Mouse (Mus musculus) spleen, adult 12 weeks (tissue): Measurements from ENCODE around the gene Hoxb4.

Experiments used
- DNase-seq: peaks from one replicate; pipeline ENCODE4 v3.0.0; 2022; ENCODE audit warnings: low spot score

The Hoxb4 gene

DNA sequence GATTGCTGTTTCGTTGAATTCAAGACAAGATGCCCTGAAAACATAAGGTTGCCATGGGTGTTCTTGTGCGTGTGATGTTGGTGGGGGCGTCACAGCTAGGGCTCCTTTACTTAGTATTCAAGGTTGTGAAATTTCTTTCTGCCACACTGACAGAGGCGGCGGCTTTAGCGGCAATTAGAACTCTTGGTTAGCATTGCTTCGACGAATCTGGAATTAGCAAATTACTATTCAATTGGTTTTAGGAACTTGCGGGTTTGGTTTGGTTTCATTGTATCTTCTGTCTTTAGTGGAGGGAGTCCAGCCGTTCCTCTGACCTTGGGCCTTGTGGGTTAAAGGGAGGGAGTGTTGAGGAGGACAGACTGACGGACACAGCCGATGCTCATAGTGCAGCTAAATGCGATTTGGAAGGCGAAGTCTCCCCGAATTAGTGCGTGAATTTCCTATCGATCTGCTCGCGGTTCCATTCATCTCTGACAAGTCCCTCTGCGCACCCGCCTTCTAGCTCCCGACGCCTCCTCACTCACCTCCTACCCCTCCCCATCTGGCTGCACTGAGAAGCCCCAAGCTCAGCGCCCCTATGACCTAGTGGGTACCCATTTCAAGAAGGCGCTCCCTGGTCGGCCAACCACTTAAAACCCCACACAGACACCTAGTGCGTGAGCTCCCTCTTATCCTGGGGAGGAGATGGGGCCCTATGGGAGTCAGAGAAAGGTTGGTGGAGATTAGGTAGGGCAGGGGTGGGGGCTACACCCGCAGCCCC lies at the start of gene Hoxb4:
TSS of gene Hoxb4 (plus strand) at position 660 of the 760 bp plus-strand sequence.
- no peak for DNase-seq

GRCm38 (mm10) chr11:96269869-96270268 lies 48.2 kb upstream of the Hoxb4 start:
- no peak for DNase-seq

- no peak for DNase-seq
These were observed 47.0 kb upstream of the Hoxb4 start, which contains the start of gene Hoxb9 for GRCm38 (mm10) chr11:96270996-96271540. Gene Hoxb9 (plus strand): TSS chr11:96271457.

DNA sequence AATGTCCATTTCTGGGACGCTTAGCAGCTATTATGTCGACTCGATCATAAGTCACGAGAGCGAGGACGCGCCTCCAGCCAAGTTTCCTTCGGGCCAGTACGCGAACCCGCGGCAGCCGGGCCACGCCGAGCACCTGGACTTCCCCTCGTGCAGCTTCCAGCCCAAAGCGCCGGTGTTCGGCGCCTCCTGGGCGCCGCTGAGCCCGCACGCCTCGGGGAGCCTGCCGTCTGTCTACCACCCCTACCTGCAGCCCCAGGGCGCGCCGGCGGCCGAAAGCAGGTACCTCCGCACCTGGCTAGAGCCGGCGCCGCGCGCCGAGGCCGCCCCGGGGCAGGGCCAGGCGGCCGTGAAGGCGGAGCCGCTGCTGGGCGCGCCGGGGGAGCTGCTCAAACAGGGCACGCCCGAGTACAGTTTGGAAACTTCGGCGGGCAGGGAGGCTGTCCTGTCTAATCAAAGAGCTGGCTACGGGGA lies 46.5 kb upstream of the Hoxb4 start:
- no peak for DNase-seq

DNA sequence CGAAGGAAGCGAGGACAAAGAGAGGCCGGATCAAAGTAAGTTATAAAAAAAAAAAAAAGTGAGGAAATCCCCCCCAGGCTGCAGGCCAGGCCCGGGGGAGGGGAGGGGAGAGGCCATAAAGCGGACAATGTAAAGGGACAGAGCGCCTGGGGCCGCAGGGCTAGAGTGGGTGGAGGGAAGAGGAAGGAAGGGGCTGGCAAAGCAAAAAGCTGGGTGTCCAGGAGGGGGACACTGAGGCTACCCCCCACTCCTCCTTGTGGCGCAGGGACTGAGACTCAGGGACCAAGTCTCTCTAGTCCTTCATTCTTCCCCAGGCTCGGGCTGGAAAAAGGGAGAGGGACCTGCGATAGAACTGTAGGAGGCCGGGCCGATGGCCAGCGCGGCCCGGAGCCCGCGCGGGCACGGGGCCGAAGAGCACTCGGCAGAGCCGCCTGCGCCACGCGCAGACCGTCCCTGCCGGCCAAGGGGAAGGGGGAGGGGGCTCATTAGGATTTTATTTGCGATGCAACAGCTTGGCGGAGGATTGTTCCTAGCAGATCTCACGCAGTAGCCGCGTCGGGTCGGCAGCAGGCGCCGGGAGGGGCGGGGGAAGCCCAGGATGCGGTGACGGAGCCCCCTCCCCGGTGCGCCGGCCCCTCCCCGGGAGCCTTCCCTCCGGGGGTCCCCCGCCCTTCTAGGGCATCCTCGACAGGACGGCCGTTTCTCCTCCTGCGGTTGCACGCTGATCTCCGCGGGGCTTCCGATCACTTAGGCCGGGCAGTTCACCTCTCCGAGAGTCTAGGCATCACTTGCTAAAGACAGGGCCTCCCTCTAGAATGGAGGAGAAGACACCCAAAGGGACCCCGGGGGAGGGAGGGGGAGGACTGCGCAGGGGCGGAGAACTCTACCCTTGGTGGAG lies 45.8 kb upstream of the Hoxb4 start:
- DNase-seq: no peak

DNA sequence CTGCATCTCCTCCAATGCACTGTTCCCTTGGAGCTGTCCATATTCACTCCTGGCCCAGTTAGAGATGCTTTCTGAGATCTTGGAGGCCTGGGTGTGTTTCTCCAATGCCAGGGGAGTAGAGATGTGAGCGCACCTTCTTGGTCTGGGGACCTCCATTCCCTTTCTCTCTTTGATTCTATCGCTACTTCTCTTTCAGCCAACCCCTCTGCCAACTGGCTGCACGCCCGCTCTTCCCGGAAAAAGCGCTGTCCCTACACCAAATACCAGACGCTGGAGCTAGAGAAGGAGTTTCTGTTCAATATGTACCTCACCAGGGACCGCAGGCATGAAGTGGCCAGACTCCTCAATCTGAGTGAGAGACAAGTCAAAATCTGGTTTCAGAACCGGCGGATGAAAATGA lies 43.6 kb upstream of the Hoxb4 start:
- no peak for DNase-seq

DNA sequence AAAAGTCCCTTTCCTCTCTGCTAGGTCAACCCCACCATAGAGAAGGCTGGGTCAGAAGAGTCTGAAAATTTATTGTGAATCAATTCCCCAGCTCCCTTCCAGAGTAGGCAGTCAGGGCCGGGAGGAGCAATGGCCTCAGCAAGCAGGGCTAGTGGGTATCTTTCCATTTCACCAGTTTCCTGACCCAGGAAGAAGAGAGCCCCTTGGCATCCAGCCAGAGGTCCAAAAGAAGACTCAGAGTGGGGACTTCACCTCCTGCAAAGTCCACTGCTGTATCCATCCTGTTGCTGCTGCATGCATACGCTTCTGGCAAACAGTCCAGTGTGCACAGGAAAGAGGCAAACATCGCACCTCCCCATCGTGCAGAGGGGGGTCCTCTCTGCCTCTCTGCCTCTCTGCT lies 42.2 kb upstream of the Hoxb4 start:
- DNase-seq: no peak

GRCm38 (mm10) chr11:96277151-96278044 lies 40.7 kb upstream of the Hoxb4 start:
- no peak for DNase-seq

- DNase-seq: no peak
These were observed 39.7 kb upstream of the Hoxb4 start for GRCm38 (mm10) chr11:96278324-96278723.

DNA sequence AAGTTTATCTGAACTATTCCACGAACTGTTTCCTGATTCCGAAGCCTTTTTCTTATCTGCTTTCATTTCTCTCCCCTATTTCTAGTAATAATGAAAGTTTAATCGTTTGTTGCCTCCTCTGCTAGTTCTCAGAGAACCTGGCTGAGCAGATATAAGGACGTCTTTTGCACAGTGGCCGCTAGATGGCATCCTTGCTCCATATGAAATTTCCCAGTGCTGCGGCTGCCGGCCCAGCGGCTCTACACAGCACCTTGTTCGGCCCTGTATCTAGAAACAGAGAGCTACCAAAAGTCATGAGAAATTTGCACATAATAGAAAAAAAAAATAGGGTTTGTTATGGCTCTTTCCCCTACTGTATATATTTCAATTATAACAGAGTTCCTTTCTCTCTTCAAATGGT lies 39.3 kb upstream of the Hoxb4 start:
- peak; percentile 45 for DNase-seq

DNA sequence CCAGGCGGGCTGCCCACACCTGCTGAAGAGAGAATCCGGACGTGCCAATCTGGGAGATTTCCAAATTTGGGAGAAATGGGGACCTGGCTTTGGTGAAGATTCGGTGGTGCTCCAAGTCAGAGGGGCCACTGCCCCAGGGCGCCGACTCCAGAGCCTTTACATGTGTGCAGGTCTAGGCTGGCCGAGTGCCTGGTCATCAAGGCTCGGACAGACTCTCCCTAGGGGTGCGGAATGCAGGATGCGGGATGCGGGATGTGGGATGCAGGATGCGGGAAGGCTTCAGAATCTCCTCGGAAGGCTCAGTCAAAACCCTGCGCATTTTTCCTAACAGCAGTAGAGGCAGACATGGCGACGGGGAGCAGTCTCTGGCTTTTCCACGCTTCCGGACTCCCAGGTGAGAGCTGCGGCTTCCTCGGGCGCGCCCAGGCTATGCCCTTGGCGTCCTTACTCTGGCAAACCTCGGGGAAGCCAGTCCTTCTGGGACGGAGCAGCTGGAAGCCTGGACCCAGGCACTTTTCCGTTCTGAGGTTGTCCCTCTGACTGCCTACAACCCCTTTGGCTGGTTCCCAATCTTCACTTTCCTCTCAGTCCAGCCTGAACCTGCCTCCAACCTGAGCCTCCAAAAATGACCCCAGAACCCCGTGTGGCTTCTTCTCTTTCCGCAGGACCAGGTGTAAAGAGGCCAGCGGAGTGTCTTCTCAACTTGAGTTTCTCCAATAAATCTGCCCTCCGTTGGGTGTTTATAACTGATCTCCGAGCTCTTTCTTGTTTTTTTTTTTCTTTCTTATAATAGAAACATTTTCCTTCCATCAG lies 38.4 kb upstream of the Hoxb4 start:
- DNase-seq: no peak

DNA sequence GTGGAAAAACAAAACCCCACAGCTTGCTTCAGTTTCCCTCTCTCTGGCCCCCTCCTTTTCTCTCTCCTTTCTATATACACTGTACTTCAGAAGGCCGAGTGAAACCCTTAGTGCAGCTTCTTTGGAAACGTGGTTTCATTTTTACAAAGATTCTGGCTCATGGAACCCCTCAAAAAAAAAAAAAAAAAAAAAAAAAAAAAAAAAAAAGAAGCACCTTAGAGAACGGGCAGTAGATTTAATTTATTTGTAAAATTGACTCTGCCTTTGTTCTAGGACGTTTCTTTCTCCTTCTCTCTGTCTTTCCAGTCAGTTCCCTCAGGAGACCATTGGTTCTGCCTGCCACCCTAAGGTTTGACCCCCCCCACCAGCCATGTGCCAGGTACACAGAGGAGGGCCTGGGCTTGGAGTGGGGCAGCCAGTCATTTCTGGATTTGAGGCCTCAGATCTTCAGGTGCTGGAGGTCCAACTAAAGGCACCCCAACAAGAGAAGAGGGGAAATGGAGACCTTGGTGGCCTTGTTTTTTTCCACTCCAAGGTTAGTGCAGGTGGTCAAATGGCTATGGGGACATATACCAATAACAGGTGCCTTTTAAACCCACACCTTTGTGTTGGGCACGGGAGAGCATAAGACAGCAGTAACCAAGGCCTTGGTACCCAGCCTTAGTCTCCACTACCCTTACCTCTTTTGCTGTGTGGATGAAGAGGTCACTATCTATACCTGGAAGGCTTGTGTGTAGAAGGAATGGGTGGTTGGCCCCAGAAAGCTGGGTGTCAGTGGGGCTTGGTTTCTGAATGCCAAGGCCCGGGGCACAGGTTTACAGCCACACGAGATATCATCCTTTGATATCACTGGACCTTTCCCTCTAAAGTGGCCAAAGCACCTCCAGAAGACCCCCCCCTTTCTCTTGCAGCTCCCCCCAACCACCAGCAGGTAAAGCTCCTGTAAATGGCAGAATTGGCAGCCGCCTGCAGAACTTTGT lies 37.4 kb upstream of the Hoxb4 start:
- DNase-seq: no peak

DNA sequence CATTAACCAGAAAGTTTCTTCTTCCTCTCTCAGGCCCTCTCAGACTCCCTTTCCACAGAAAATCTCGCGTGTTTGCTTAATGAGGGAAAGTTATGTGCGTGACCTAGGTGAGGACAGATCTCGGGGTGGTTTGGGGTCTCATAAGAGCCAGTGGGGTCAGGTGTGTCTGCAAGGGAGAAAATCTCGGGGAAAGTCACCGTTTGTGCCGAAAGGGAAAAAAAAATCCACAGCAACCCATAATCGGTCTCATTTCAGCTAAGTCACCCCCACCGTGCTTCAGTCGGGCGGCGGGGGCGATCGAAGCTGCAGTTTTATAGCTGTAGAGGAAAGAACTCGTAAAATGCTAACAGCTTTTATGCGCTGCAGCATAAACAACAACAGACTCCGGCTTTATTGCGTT lies 36.7 kb upstream of the Hoxb4 start:
- DNase-seq: no peak

DNA sequence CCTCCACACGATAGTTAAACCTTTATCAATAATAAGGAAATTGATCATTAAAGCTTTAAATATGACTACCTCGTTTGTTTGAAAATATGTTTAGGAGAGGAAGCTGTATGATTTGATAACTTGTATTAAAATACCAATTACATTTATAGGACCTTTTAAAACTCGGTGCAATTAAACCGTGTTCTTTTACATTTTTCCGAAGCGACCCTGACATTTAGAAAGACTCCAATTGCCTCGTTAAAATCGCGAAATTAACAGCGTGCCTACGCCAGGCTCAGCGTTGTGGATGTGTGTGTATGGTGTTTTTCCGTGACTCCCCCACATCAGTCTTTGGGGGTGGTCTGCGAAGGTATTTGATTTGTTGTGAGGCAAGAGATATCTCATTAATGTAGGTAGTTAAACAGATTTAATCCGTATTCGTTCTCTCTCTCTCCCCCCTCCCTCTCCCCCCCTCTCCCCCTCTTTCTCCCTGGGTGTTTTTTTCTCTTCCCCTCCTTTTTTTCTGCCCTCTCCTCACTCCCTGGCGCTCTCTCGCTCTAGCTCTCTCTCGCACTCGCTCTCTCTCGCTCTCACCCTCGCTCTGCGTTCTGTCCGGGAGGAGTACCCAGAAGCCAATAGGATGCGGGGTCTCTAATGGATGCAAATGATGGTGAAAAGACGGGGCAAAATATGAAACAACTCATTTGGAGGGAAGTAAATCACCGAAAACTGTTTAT lies 36.1 kb upstream of the Hoxb4 start, which contains the start of gene Hoxb8:
TSS of gene Hoxb8 (plus strand) at position 51 of the 716 bp plus-strand sequence.
- no peak for DNase-seq

- DNase-seq: no peak
These were observed 35.2 kb upstream of the Hoxb4 start for GRCm38 (mm10) chr11:96282795-96283430.

DNA sequence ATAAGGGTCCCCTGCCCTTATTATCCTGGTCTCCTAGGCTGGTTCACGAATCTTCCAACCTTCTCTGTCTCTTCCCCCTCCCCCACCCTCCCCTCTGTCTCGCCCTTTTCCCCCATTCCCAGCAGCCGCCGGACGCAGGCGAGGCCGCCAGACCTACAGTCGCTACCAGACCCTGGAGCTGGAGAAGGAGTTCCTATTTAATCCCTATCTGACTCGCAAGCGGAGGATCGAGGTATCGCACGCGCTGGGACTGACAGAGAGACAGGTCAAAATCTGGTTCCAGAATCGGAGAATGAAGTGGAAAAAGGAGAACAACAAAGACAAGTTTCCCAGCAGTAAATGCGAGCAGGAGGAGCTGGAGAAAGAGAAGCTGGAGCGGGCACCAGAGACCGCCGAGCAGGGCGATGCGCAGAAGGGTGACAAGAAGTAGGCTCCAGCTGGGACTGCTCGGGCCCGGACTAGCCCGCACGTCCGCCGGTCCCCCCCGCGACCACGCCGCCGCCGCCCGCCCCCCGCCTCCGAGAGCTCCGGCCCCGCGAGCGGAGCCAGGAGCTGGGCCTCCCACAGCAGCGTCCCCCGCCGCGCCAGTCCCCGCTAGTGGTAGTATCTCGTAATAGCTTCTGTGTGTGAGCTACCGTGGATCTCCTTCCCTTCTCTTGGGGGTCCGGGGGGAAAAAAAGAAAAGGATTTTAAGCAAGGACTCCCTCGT lies 33.9 kb upstream of the Hoxb4 start:
- DNase-seq: no peak
